Mouse (Mus musculus) megakaryocyte, embryonic 14.5 days (primary cell): ENCODE measurements around the gene Pard3.

Experiments used
- FLI1 ChIP-seq: IDR thresholded peaks from 2 replicates; pipeline ENCODE4 v1.6.1; 2012; ENCODE audit warnings: low read length, inconsistent platforms, mixed read lengths
- GATA1 ChIP-seq: IDR thresholded peaks from 3 replicates; pipeline ENCODE4 v1.6.1; 2012; ENCODE audit warnings: mixed read lengths, low read length, inconsistent platforms, borderline replicate concordance

GRCm38 (mm10) chr8:127539803-127540202, 476.1 kb downstream of the Pard3 start:
- TF ChIP-seq GATA1 (no peak), FLI1 (no peak)
